Mouse (Mus musculus) embryonic facial prominence, embryonic 11.5 days (tissue): Measurements from ENCODE around the gene Nav3. TPM values are rescaled to one million over a fixed set of nuclear protein-coding genes. Genes with fewer than 3 reads are reported as not detected.
"Not testable (repeated sequence)": the region's sequence is repeated elsewhere in the genome, so short reads cannot be mapped to it uniquely, and the experiment has no call there.

Experiments used
- ATAC-seq: fragments of 200-750 bp; cut with Nextera tagmentation; replicated peaks from 2 replicates; pipeline ENCODE4 v1.8.0; 2017; ENCODE audit warnings: low read depth; ENCODE audit not compliant: insufficient number of reproducible peaks, low FRiP score, low TSS enrichment
- DNase-seq: peaks from one replicate; pipeline ENCODE4 v3.0.0-alpha.2; 2015; ENCODE audit warnings: low spot score
- H3K27ac ChIP-seq: fragments of 300-500 bp; sonication (generic); replicated peaks from 2 replicates; pipeline ENCODE4 v1.5.1; 2014; ENCODE audit warnings: mild to moderate bottlenecking, low read depth, low read length, control low read depth
- H3K27me3 ChIP-seq: fragments of 300-500 bp; sonication (generic); 2 replicates; pipeline ENCODE4 v1.6.1; 2014; ENCODE audit warnings: mild to moderate bottlenecking, low read length, moderate library complexity, mixed read lengths; ENCODE audit not compliant: control insufficient read depth, insufficient read depth
- H3K36me3 ChIP-seq: fragments of 300-500 bp; sonication (generic); replicated peaks from 2 replicates; pipeline ENCODE4 v1.6.1; 2014; ENCODE audit warnings: low read depth, mild to moderate bottlenecking, low read length, moderate library complexity, mixed read lengths; ENCODE audit not compliant: control insufficient read depth, insufficient read depth
- H3K4me1 ChIP-seq: fragments of 300-500 bp; sonication (generic); 2 replicates; pipeline ENCODE4 v1.6.1; 2014; ENCODE audit warnings: low read length, mixed read lengths; ENCODE audit not compliant: control insufficient read depth, insufficient read depth
- H3K4me2 ChIP-seq: fragments of 300-500 bp; sonication (generic); 2 replicates; pipeline ENCODE4 v1.6.1; 2014; ENCODE audit warnings: low read depth, mild to moderate bottlenecking, control low read depth, low read length, moderate library complexity
- H3K4me3 ChIP-seq: fragments of 300-500 bp; sonication (generic); 2 replicates; pipeline ENCODE4 v1.5.1; 2014; ENCODE audit warnings: low read depth, low read length, control low read depth
- H3K9ac ChIP-seq: fragments of 300-500 bp; sonication (generic); replicated peaks from 2 replicates; pipeline ENCODE4 v1.6.1; 2014; ENCODE audit warnings: mild to moderate bottlenecking, control low read depth, low read length
- H3K9me3 ChIP-seq: fragments of 300-500 bp; sonication (generic); replicated peaks from 2 replicates; pipeline ENCODE4 v1.6.1; 2016; ENCODE audit warnings: mild to moderate bottlenecking, low read length, inconsistent platforms, mixed read lengths; ENCODE audit not compliant: control insufficient read depth
- WGBS: fragments of 180-500 bp; shearing (Covaris S2); extraction: QIAGEN DNeasy Blood & Tissue Kit; methylation state at CpG from one replicate; pipeline ENCODE4 v1.1.7; 2014; 5-methylcytosine and 5-hydroxymethylcytosine counted together
- polyA plus RNA-seq: library from polyadenylated mRNA; unstranded; fragments of >200 nt; fragmentation: Nextera tagmentation; extraction: Ambion mirVana; gene quantifications from 2 replicates; pipeline ENCODE4 v1.2.1, GENCODE M21; 2014

Gene Nav3
- polyA plus RNA-seq, 1 experiment from 2014 or later, result 3.2 TPM

GRCm38 (mm10) chr10:110413281-110413897 is 42.6 kb downstream of the Nav3 start:
- H3K36me3 ChIP-seq, result no peaks in the 10 kb centered on the region
- no peaks in the 10 kb centered on the region for H3K9me3 ChIP-seq
- no peak for DNase-seq
- H3K4me1 ChIP-seq, result no peaks in the 10 kb centered on the region
- H3K9ac ChIP-seq, result no peak overlapping the region
- no peak overlapping the region for H3K27ac ChIP-seq
- no peak overlapping the region for H3K4me2 ChIP-seq
- H3K27me3 ChIP-seq, result no peaks in the 10 kb centered on the region
- WGBS, result 85% methylated on average over 11 of the region's 11 CpGs
- H3K4me3 ChIP-seq, result no peak overlapping the region
- ATAC-seq, result no peak

GRCm38 (mm10) chr10:110402950-110403349 is 53.1 kb downstream of the Nav3 start:
- H3K4me2 ChIP-seq, result no peak overlapping the region
- H3K4me1 ChIP-seq, result no peaks in the 10 kb centered on the region
- H3K9me3 ChIP-seq, result no peaks in the 10 kb centered on the region
- H3K27ac ChIP-seq, result no peak overlapping the region
- WGBS, result 87% methylated on average over 2 of the region's 2 CpGs
- no peaks in the 10 kb centered on the region for H3K27me3 ChIP-seq
- no peak for DNase-seq
- no peaks in the 10 kb centered on the region for H3K36me3 ChIP-seq
- H3K9ac ChIP-seq, result no peak overlapping the region
- no peak overlapping the region for H3K4me3 ChIP-seq
- ATAC-seq, result no peak

GRCm38 (mm10) chr10:110400642-110401041 is 55.4 kb downstream of the Nav3 start:
- Histone ChIP-seq H3K36me3 (no peaks in the 10 kb centered on the region), H3K27ac (no peak overlapping the region), H3K4me3 (no peak overlapping the region), H3K4me1 (no peaks in the 10 kb centered on the region), H3K27me3 (no peaks in the 10 kb centered on the region), H3K4me2 (no peak overlapping the region), H3K9ac (no peak overlapping the region), H3K9me3 (no peaks in the 10 kb centered on the region)
- DNase-seq (no peak), ATAC-seq (no peak)
- 89% methylated on average over 6 of the region's 6 CpGs for WGBS

GRCm38 (mm10) chr10:110398643-110399042 is 57.4 kb downstream of the Nav3 start:
- no peak for DNase-seq
- Histone ChIP-seq H3K4me3 (no peak overlapping the region), H3K4me1 (no peaks in the 10 kb centered on the region), H3K27me3 (no peaks in the 10 kb centered on the region), H3K27ac (no peak overlapping the region), H3K36me3 (no peaks in the 10 kb centered on the region), H3K9me3 (no peaks in the 10 kb centered on the region), H3K9ac (no peak overlapping the region), H3K4me2 (no peak overlapping the region)
- ATAC-seq, result no peak
- 89% methylated on average over 3 of the region's 3 CpGs for WGBS

GRCm38 (mm10) chr10:110386476-110387197 is 69.4 kb downstream of the Nav3 start:
- H3K27me3 ChIP-seq, result no peaks in the 10 kb centered on the region
- H3K36me3 ChIP-seq, result no peaks in the 10 kb centered on the region
- no peaks in the 10 kb centered on the region for H3K9me3 ChIP-seq
- H3K27ac ChIP-seq, result no peak overlapping the region
- H3K4me1 ChIP-seq, result no peaks in the 10 kb centered on the region
- H3K9ac ChIP-seq, result no peak overlapping the region
- no peak overlapping the region for H3K4me2 ChIP-seq
- no peak overlapping the region for H3K4me3 ChIP-seq
- whole genome bisulfite sequencing, result 95% methylated on average over 6 of the region's 6 CpGs
- DNase-seq (no peak), ATAC-seq (no peak)

- not testable (repeated sequence) for H3K27me3 ChIP-seq, H3K27ac ChIP-seq, ATAC-seq, H3K9me3 ChIP-seq, H3K4me1 ChIP-seq, H3K9ac ChIP-seq, H3K36me3 ChIP-seq, H3K4me3 ChIP-seq, H3K4me2 ChIP-seq, DNase-seq
- WGBS, result 78% methylated on average over 5 of the region's 5 CpGs
Observed at GRCm38 (mm10) chr10:110383506-110384229, 72.3 kb downstream of the Nav3 start.

- Histone ChIP-seq H3K4me3 (no peak overlapping the region), H3K36me3 (no peaks in the 10 kb centered on the region), H3K4me2 (no peak overlapping the region), H3K27ac (no peak overlapping the region), H3K9ac (no peak overlapping the region), H3K9me3 (no peaks in the 10 kb centered on the region), H3K4me1 (no peaks in the 10 kb centered on the region), H3K27me3 (no peaks in the 10 kb centered on the region)
- ATAC-seq (no peak), DNase-seq (no peak)
- 91% methylated on average over 2 of the region's 2 CpGs for WGBS
Observed at GRCm38 (mm10) chr10:110380792-110381191, 75.2 kb downstream of the Nav3 start.
